Mouse (Mus musculus) neutrophil, adult 5-6 weeks (primary cell): ENCODE measurements at regions not wholly inside any gene's neighbourhood (a gene's known extent, or its start where the extent isn't known, plus 50 kb on each side); places are given as distances from the start of the nearest gene placed in this dataset.

Experiments
- ATAC-seq: fragments of 151-379, 151-347 bp; 2 replicates; pipeline ENCODE4 v1.8.0; 2017; ENCODE audit warnings: mild to moderate bottlenecking, moderate TSS enrichment; ENCODE audit not compliant: insufficient number of reproducible peaks, poor library complexity, low FRiP score, severe bottlenecking; ENCODE audit errors: extremely low read depth

DNA sequence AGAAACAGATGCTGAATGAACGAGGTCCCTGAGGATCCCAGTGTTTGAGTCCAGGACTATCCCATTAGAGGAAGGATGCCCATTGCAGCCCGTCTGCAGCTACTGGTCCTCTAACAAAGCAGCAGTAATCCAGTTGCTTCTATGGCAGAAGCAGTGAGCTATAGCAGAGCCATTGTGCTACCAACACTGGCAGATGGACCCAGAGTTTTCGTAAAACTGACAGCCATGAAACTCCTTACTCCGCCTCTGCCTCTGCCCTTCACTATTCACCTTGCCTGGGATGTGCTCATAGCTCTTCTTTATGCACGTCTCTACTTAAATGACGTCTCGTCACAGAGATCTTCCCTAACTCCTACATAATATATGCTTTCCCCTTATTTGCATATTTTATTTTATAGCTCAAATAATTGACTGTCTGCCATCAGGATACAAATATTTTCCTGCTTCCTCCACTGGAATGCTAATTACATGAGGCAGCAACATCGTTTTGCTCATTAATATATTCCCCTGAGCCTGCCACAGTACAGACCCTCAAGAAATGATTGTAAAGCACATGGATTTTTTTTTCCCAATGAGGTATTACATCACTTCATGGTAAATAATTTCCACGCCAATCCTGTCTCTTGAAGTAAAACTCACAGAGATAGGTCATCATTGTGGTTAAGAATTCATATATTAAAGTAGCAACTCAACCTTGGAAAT, 368.9 kb downstream of the Ipo11 start:
- no peak for ATAC-seq

DNA sequence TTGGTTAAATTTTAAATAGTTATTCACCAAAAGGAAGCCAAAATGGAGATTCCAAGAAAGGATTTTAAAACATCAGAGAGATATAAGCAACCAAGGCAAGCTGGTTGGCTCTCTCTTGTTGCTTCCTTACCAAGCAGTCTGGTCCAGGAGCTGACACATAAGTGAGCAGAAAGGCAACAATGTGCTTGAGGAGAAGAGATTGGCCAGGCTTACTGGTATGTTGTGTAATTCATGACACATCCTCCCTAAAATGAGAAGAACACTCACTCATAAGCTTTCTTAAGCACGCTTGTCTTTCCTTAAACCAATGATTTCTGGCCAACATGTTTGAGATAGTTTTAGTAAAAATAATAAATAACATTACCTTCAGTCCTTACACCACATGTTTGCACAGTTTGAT, 374.2 kb downstream of the Ipo11 start:
- ATAC-seq = no peak

DNA sequence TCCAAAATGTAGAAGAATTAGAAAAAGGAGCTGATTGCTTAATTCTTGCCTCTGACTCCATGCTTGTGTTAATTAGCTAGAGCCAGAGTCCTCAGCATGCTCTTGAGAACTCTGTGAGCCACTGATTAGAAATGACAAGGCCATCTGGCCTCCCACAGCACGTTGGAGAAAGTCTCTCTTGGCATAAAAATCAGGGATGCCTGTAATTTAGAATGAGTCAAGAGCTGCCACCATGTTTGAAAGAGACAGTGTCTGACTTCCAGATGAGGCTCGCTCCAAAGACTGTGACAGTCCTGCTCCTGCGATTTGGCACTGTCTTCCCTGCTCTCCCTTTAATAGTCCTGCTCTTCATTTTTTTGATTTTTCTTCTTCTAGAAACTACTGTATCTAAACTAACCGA, 374.6 kb downstream of the Ipo11 start:
- ATAC-seq = no peak

DNA sequence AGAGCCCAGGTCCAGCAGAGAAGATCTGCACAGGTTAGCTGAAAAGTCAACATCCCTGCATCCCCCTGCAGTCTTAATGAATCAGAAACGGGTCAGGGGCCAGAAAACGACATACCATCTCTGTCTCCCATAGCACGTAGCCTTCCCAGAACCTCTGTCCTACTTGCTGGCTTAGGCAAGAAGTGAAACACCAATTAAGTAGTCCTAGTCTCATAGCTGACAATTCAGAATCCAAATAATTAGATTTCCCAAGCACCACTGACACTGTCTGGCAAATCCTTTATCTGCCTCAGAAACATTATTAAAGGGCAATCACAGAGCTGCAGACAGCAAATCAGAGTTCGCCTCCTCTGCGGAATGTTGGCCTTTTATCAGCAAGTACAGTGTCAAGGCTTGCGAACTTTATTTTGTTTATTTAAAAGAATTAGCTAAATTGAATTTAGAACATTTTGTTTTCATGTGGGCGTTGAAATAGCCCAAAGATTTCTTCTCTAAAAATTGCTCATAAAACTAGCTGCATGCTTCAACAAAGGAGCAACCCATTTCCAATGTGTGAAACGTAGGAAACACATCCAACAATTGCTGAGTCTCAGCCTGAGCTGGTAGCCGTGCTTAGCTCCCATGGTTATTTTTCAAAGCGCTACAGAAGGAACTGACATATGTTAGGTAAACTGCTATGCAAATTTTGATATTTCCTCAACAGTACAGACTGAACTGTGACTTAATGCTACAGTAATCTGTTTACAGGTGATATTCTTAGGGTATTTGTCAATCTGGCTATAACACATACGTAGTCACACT, 411.2 kb downstream of the Ipo11 start:
- no peak for ATAC-seq

- no peak for ATAC-seq
Observed at GRCm38 (mm10) chr13:106514510-106515169, 422.1 kb downstream of the Ipo11 start.

DNA sequence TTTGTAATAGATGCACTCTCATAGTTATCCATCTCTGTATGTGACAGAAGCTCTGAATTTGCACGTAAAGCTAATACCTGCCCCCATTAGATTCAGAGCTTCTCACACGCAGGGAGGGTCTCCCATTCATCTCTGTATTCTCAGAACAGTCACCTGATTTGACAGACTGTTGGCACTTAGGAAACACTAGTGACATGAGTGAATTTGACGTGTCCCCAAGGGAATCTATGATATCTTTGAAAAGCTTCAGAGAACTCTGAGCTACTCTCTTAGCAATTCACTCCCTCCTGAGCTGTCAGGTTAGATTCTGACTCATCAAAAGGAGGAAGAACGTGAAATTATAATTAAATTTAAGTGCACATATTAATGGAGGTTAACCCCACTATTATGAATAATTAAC, 423.1 kb downstream of the Ipo11 start:
- ATAC-seq = no peak

- ATAC-seq = no peak
Observed at GRCm38 (mm10) chr13:106510435-106510834, 426.3 kb downstream of the Ipo11 start.

- ATAC-seq = no peak
Observed at GRCm38 (mm10) chr13:106501273-106501672, 435.5 kb downstream of the Ipo11 start.

- no peak for ATAC-seq
Observed at GRCm38 (mm10) chr13:106471264-106471663, 465.5 kb downstream of the Ipo11 start.

GRCm38 (mm10) chr13:106454366-106454927, 482.3 kb downstream of the Ipo11 start:
- no peak for ATAC-seq

GRCm38 (mm10) chr13:106432165-106432564, 504.6 kb downstream of the Ipo11 start:
- ATAC-seq = no peak

GRCm38 (mm10) chr13:106406608-106407038, 530.1 kb downstream of the Ipo11 start:
- no peak for ATAC-seq

DNA sequence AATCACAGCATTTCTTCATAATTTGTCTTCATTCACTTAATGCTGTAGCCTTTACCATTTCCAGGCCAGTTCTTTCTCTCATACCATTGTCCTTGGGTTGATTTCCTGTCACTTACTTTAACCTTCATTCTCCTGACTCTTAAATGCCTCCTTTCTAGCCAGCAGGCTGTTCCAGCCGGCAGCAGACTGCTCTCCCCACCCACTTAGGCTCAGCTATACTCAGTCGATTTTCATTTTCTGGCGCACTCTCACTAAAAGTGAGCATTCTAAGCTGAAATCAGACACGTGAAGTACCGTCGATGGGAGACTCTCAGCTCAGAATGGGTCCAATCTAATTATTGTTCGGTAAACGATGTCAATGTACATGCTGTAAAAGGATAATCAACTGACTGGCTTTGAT, 544.1 kb downstream of the Ipo11 start:
- no peak for ATAC-seq

- no peak for ATAC-seq
Observed at GRCm38 (mm10) chr13:106388634-106389033, 548.1 kb downstream of the Ipo11 start.

DNA sequence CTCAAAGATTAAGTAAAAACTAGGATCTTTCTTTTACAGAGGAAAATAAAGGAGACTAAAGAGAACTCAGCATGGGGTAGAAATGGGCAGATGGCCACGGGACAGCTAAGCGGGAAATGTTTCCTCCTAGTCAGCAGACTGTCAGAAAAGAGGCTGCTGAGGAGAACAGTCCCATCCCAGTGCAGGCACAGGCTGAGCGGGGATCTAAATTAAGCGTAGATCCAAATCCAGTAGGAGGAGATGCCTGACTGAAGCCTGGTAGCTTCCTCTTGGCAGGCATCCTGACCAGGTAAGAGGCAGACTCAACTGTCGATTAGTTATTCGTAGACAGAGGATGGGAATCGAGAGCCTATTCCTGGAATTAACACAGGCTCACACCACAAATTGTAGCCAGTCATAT, 569.2 kb downstream of the Ipo11 start:
- no peak for ATAC-seq

DNA sequence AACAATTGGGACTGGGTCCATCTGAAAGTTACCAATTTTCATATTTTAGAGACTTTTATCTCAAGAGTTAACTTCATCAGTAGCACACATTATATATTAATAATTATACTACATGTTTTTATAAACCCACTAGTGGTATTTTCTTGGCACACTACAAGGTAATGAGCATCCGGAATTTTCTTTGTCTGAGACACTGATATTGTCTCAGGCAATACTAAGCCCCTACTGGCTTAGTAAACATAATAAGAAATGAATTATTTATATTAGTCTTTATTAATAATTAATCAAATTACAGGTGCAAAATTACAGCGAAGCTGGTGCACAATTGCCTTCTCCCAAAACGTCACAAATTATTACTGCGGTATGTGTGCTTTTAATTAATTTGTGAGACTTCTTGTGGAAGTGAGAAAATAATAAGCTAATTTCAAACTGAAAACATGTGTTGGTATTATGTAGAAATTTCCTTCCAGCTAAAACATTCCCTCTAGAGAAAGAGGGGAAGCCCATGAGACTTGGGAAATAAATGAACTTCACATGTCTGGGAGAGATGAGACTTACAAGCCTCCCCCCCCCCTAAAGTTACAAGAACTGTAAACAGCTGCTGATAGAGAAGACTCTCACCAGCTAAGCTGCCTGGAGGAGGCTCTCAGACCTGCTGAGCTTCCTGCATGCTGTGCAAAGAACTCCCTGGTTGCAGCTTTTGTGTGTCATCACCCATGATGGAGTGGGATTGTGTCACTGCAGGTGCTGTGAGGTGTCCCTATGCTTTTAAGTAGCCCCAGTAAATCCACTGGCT, 583.9 kb downstream of the Ipo11 start:
- ATAC-seq = no peak

DNA sequence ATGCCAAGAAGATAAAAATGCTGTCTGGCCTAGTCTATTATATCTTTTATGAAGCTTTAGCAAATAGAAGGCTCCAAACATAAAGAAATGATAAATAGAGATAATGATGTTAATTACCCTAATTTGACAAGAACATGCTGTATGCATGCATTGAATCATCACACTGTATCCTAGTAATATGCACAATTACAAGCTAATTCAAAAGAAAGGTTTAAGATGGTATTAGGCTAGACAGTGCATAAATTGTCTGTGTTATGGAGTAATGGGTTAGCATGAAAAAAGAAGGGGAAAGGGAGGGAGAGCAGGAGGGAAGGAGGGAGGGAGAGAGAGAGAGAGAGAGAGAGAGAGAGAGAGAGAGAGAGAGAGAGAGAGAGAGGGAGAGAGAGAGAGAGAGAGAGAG, 604.7 kb downstream of the Ipo11 start:
- ATAC-seq = no peak

GRCm38 (mm10) chr13:106318980-106319379, 617.8 kb downstream of the Ipo11 start:
- no peak for ATAC-seq

- no peak for ATAC-seq
Observed at GRCm38 (mm10) chr13:106318476-106318875, 618.3 kb downstream of the Ipo11 start.
